Mouse (Mus musculus) NIH3T3 (cell line): Measurements from ENCODE around the gene Rasgrf1.

Experiments used
- DNase-seq: peaks from one replicate; pipeline ENCODE4 v3.0.0-alpha.2; 2012; ENCODE audit warnings: low read depth

Gene Rasgrf1

GRCm38 (mm10) chr9:89907941-89908340 is 1.8 kb upstream of the Rasgrf1 start:
- no peak for DNase-seq

- DNase-seq: no peak
Measured at GRCm38 (mm10) chr9:89908601-89909000, 1.1 kb upstream of the Rasgrf1 start.

DNA sequence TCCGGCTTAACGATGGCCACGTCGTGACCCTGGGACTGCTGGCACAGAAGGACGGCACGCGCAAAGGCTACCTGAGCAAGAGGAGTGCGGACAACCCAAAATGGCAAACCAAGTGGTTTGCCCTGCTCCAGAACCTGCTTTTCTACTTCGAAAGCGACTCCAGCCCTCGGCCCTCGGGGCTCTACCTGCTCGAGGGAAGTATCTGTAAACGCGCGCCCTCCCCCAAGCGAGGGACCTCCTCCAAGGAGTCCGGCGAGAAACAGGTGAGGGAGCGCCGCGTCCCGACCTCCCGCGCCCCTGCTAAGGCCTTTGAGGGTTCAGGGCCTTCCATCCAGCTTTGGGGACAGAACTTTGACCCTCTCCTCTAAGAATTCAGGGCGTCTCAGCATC is 298 bp downstream of the Rasgrf1 start:
- DNase-seq: no peak

DNA sequence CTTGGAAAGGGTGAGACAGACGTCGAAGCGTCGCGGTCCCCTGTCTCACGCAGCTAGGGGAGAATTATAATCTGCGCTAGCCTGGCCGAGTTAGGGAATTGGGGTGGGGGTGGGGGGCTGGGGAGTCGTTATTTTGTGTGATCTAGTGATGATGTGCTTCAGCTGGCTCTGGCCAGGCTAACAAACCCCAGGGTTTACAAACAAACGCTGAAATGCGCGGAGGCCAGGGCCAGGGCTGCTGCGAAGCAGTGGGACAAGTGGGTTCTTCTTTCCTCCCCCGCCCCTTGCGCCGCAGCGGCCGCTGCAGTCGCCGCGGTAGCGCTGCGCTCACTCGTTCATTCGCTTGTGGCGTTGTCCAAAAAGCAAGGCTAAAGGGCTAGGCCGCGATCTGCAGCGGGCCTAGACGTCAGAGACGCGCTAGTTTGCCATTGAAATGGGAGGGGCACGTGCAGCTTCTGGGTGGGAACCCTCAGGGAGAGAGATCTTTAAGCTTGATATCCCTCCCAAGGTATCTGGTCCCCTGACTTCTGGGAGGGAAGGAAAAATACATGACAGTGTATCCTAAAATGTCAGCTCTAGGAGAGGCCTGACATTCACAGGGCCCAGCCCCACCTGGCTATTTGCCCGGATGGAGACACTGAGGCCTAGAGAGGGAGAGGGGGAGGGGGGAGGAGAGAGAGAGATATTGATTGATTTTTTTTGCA is 1.2 kb downstream of the Rasgrf1 start:
- DNase-seq: no peak

GRCm38 (mm10) chr9:89911891-89912549 is 2.3 kb downstream of the Rasgrf1 start:
- DNase-seq: no peak

- no peak for DNase-seq
Measured at GRCm38 (mm10) chr9:89913135-89913534, 3.4 kb downstream of the Rasgrf1 start.

DNA sequence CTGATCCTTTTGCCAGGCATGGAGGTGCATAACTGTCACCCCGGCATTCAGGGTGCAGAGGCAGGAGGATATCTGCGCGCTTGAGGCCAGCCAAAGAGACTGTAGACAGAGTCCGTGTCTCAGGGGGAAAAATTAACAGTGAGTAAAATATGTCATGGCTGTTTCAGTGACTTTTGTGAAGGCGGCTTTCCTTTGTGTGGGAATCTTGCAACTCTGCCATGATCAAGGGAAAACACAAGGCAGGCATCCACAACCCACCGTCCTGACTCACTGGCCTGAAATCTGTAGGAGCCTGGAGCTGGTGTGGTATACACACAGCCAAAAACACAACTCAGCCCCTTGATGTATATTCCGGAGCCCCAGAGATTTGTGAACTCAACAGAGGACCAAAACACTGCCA is 6.8 kb downstream of the Rasgrf1 start:
- no peak for DNase-seq

GRCm38 (mm10) chr9:89917431-89917830 is 7.7 kb downstream of the Rasgrf1 start:
- DNase-seq: no peak

DNA sequence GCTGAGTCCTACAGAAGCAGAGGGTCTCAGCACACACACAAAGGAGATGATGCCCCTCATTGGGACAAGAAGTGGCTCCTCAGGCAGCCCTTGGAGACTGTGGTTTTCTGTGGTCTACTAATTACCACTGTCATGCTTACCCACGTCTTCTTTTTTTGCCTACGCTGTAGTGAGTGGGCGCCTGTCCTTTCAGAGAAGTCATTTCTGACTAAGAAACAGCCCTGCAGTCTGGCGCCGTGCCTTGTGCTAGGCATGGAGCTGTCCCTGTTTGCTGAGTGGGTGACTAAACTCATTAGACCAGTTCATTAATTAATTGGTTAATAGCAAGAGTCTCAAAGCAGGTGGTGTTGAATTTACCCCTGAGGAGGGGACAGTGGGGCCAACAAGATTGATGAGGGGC is 9.1 kb downstream of the Rasgrf1 start:
- no peak for DNase-seq

DNA sequence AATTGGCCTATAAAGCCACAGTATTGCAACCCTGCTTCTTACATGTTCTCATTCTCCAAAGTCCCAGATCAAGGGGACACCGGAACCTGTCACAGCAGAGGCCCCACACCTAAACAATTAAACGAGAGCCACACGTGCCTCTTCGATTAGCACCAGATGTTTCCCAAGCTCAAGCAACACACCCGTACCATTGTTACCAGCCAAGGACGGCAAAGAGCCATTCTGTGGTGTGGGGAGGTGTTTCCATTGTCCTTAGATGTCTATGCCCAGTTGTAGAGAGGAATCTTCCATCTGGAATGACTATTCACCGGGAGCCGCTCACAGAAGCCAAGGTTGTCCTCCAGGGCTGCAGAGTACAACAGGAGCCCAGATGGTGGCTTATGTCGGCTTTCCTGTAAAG is 11.4 kb downstream of the Rasgrf1 start:
- DNase-seq: no peak

- DNase-seq: no peak
Measured at GRCm38 (mm10) chr9:89922666-89923065, 13.0 kb downstream of the Rasgrf1 start.

- peak; percentile 62 for DNase-seq
Measured at GRCm38 (mm10) chr9:89924836-89925235, 15.1 kb downstream of the Rasgrf1 start.

DNA sequence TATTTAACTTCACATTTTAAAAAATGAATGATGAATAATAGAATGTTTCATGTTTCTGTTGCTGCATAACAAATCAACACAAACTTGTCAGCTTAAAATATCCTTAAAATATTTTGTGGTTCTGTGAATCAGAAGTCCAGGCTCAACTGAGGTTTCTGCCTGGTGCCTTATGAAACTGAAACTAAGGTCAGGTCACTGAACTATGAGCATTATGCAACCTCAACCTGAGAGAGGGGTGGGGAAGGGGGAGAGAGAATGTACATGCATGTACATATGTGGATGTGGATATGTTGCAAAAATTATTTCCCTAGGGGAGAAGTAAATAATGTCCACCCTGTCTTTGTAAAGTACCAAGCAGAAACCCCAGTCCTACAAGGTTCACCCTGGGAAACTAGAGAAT is 18.8 kb downstream of the Rasgrf1 start:
- DNase-seq: no peak

GRCm38 (mm10) chr9:89940428-89940827 is 30.7 kb downstream of the Rasgrf1 start:
- DNase-seq: no peak

- DNase-seq: no peak
Measured at GRCm38 (mm10) chr9:89946830-89947229, 37.1 kb downstream of the Rasgrf1 start.

DNA sequence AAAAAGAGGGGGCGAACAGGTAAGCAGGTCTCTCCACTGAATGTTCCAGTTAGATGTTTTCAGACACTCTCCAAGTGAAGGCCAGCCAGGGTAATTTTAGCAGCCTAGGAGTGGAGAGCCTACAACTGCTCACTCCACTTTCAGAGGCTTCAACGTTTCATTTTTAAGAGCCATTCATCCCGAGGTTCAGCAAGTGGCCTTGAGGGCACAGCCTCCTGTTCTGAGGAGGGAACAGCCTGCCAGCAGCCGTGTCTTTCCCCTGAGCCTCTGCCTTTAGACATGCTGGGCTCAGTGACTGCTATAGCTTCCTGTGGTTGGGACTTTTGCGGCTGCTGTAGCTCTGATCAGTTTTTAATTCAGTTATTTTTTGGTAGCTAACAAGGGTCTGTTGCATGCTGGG is 38.9 kb downstream of the Rasgrf1 start:
- no peak for DNase-seq

DNA sequence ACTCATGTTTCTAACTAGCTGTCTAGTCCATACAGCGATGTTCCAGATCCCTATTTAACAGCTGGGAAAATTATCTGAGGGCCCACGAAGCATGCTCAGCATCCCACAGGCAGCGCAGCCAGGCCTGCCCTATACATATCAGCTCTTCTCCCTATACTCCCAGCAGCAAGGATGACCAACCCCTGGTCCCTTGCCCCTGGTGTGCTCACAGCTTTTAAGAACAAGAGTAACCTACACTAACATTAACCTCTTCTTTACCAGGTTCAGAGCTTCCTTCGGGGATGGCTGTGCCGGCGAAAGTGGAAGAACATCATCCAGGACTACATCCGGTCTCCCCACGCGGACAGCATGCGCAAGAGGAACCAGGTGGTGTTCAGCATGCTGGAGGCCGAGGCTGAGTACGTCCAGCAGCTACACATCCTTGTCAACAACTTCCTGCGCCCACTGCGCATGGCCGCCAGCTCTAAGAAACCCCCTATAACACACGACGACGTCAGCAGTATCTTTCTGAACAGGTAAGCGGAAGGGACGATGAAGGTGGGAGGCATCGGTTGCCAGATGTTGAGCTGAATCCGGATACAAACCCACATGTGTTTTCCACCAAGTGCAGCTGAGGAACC is 44.0 kb downstream of the Rasgrf1 start:
- DNase-seq: no peak

DNA sequence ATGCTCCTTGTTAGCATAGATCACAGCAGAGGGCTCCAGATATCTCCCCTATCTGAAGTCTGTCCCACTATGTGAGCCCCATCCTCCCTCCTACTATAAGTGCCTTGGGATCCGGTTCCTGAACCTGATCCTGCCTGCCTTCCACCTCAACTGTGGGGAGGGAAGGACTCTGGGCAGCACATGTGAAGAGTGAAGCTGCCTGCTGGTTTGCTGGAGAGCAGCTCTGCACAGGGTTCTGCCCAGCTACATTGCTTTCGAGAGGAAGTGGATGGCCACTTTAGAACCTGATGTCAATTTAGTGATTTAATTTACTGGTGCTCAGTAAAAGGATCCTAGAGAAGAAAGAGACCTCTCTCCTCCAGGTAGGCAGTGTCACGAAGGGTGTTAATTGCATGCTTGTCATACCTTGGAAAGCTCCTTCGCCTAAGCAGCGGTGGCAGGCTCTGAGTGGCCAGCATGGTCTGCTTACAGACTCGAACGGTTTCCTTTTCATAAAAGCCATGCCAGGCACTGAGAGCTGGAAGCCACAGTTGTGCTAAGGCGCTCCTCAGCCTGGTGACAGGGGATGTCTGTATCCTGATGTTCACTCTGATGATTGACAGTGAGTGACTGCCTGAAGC is 45.3 kb downstream of the Rasgrf1 start:
- no peak for DNase-seq

DNA sequence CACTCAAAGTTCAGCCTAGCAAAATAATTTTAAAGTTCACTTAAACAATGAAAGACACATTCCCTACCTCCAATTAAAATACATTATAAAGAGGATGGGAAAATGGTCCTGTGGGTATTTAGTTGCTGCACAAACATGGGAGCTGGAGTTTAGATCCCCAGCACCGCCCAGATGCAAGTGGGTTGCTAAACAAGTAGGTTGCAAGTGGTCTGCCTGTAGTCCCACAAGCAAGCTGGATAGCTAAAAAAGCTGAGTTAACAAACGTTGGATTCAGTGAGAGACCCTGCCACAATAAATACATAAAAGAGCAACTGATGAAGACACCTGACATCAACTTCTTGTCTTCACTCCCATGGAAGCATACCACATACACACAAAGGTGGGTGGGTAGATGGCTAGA is 49.3 kb downstream of the Rasgrf1 start:
- DNase-seq: no peak

GRCm38 (mm10) chr9:89964091-89964490 is 54.4 kb downstream of the Rasgrf1 start:
- no peak for DNase-seq

- no peak for DNase-seq
Measured at GRCm38 (mm10) chr9:89967716-89968115, 58.0 kb downstream of the Rasgrf1 start.

GRCm38 (mm10) chr9:89968836-89969450 is 59.2 kb downstream of the Rasgrf1 start:
- DNase-seq: no peak

DNA sequence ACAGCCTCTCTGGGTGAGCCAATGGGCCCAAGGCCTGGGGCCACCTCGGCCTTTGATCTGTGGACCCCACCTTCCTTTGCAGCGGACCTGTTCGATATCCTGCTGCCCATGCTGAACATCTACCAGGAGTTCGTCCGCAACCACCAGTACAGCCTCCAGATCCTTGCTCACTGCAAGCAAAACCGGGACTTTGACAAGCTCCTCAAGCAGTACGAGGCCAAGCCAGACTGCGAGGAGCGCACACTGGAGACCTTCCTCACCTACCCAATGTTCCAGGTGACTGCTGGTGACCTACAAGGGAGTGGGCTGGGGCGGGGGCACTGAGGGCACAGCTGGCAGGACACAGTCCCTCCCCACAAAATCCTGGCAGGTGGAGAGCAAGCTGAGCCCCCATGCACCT is 60.6 kb downstream of the Rasgrf1 start:
- no peak for DNase-seq
